Comparison of ENCODE assay signal across 10 mouse cellular contexts in the genomic region with DNA sequence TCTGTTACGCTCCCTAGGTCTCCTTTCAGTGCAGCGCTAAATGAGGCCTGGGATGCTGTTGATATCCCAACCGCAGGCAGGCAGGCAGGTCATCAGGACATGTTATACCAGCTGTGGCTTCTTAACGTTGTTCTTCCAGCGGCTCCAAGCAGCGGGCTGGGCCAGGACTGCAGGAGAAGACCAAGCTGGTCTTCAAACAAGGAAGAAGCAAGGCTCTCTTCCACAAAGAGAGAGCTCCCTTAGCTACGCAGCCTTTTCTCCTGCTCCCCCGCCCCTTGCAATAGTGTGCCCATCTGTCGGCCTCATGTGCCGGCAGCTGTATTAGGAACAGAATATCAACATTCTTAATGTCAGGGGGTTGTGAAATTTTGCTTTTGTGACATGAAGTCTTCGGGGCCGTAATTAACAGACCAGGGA. TPM values are rescaled to one million over a fixed set of nuclear protein-coding genes. Genes with fewer than 3 reads are reported as not detected.
A peak's percentile ranks its signal among the peaks of the same experiment; 100 is the strongest.
DNase-seq lines count a peak whose midpoint lies in the region; ATAC-seq lines count a peak whose summit lies in the region.
"Had no signal": no experiment of that assay in that cellular context is flagged by ENCODE, and none has a peak within 500 bp of the region (broad histone marks: within the 10 kb centered on the region; RNA-seq: fewer than 3 reads in every experiment).

No protein-coding gene starts in this region.

- H3K9ac ChIP-seq in hindbrain, embryonic 15.5 days = no peak overlapping the region
- no peak overlapping the region for H3K9ac ChIP-seq in midbrain, embryonic 12.5 days (replicated peaks)

- no peak overlapping the region for H3K4me3 ChIP-seq in heart, embryonic 10.5 days
- no peak overlapping the region for H3K4me3 ChIP-seq in hindbrain, embryonic 15.5 days
- H3K4me3 ChIP-seq in midbrain, embryonic 12.5 days = no peak overlapping the region

- no peaks in the 10 kb centered on the region for H3K4me1 ChIP-seq in heart, embryonic 10.5 days
- 0 out of 2 replicates have a peak, but pooled peaks cover 4% of the 10 kb centered on the region for H3K4me1 ChIP-seq in hindbrain, embryonic 15.5 days (replicated peaks)
- H3K4me1 ChIP-seq in midbrain, embryonic 12.5 days = peaks cover 6% of the 10 kb centered on the region; the same call in 1 of the 2 replicates

- DNase-seq in heart, adult 11 months = peak; percentile 66
- no peak for DNase-seq in heart, embryonic 10.5 days (ENCODE audit: low spot score)
- peak; percentile 58 for DNase-seq in embryo, embryonic 11 days
- no peak for DNase-seq in heart, adult 8-10 months (ENCODE audit: low spot score)
- no peak for DNase-seq in spleen, postnatal 14 days (ENCODE audit: low spot score in 2 of 2)
- DNase-seq: adrenal gland, postnatal 14 days had no signal

- peak overlapping the region; percentile 20 for H3K4me2 ChIP-seq in hindbrain, embryonic 15.5 days
- no peak overlapping the region for H3K4me2 ChIP-seq in midbrain, embryonic 12.5 days (replicated peaks)

- WGBS in heart, embryonic 10.5 days = 70% methylated on average over 12 of the region's 12 CpGs
- WGBS in hindbrain, embryonic 15.5 days = 30% methylated on average over 12 of the region's 12 CpGs
- WGBS in midbrain, embryonic 12.5 days = 63% methylated on average over 12 of the region's 12 CpGs

- no peaks in the 10 kb centered on the region for H3K36me3 ChIP-seq in heart, embryonic 10.5 days
- no peaks in the 10 kb centered on the region for H3K36me3 ChIP-seq in hindbrain, embryonic 15.5 days
- H3K36me3 ChIP-seq in midbrain, embryonic 12.5 days = no peaks in the 10 kb centered on the region

- ATAC-seq in hindbrain, embryonic 15.5 days (ENCODE audit: low FRiP score, low read depth) = no peak
- ATAC-seq in midbrain, embryonic 12.5 days (ENCODE audit: low FRiP score, low read depth) = peak; percentile 69
- no peak for ATAC-seq in cerebellum, adult (ENCODE audit: insufficient number of reproducible peaks, low FRiP score, low TSS enrichment)

- no peaks in the 10 kb centered on the region for H3K9me3 ChIP-seq in heart, embryonic 10.5 days
- no peaks in the 10 kb centered on the region for H3K9me3 ChIP-seq in hindbrain, embryonic 15.5 days
- H3K9me3 ChIP-seq in midbrain, embryonic 12.5 days = no peaks in the 10 kb centered on the region

- H3K27ac ChIP-seq in heart, embryonic 10.5 days = no peak overlapping the region
- H3K27ac ChIP-seq in hindbrain, embryonic 15.5 days (replicated peaks) = no peak overlapping the region
- H3K27ac ChIP-seq in midbrain, embryonic 12.5 days (replicated peaks) = 0 out of 2 replicates have a peak overlapping the region, but pooled peaks have one; percentile 15

- no peaks in the 10 kb centered on the region for H3K27me3 ChIP-seq in heart, embryonic 10.5 days (ENCODE audit: insufficient read depth, poor library complexity, severe bottlenecking)
- H3K27me3 ChIP-seq in hindbrain, embryonic 15.5 days = no peaks in the 10 kb centered on the region
- no peaks in the 10 kb centered on the region for H3K27me3 ChIP-seq in midbrain, embryonic 12.5 days

RNA-seq across cellular contexts. Expression of gene Fat1, which starts 35.7 kb away (rescaled TPM):
- 16.2 and 18.0 TPM in 2 replicates for polyA plus RNA-seq in heart, embryonic 10.5 days (2016; fragmentation: Nextera tagmentation; extraction: Ambion mirVana)
- 14.6 and 15.8 TPM in 2 replicates for polyA plus RNA-seq in hindbrain, embryonic 15.5 days (2015; fragmentation: Nextera tagmentation; extraction: Ambion mirVana)
- polyA plus RNA-seq in midbrain, embryonic 12.5 days (2016; fragmentation: Nextera tagmentation; extraction: Ambion mirVana) = 18.5 and 18.9 TPM in 2 replicates
- total RNA-seq in heart, adult 8-10 months (2022) = 10 to 100 TPM; 14.4 to 18.3 (median 16.4) TPM
- total RNA-seq: megakaryocyte progenitor cell, adult 5-6 weeks had no signal

Comparison
In these comparisons a context has a peak if more than half of its experiments do, and no peak if none do; other contexts are left out.
1. DNase-seq: peak in heart, adult 11 months (single experiment) and embryo, embryonic 11 days (single experiment); none in heart, embryonic 10.5 days (single experiment), heart, adult 8-10 months (single experiment) and spleen, postnatal 14 days (0 of 2).